Mouse (Mus musculus) effector memory CD4-positive, alpha-beta T cell, adult 7 months (primary cell): Measurements from ENCODE around the gene Mtf2. TPM values are rescaled to one million over a fixed set of nuclear protein-coding genes. Genes with fewer than 3 reads are reported as not detected.

ENCODE experiments used
- polyA plus RNA-seq: library from polyadenylated mRNA; unstranded; fragments of 100-300 nt; shearing (Covaris generic); gene quantifications from one replicate; pipeline ENCODE4 v1.2.1, GENCODE M21; 2017

Mtf2 gene
- 69.0 TPM for polyA plus RNA-seq

GRCm38 (mm10) chr5:108065465-108066411 lies at the start of gene Mtf2:
Gene Mtf2 (plus strand): TSS chr5:108065674.

GRCm38 (mm10) chr5:108132441-108133243 lies 67.2 kb downstream of the Mtf2 start, which contains the start of the genes Tmed5 and Ccdc18:
Gene Tmed5 (minus strand): TSS chr5:108132620.
Gene Ccdc18 (plus strand): TSS chr5:108132875.

Other genes with a start within 250 kb of the Mtf2 start
- gene Ube2d2b, start 235.6 kb upstream of the Mtf2 start, polyA plus RNA-seq, result 0.45 TPM
- 1.9 TPM for gene Evi5, start 190.6 kb upstream of the Mtf2 start, polyA plus RNA-seq
- gene Rpl5, start 165.2 kb upstream of the Mtf2 start, polyA plus RNA-seq, result 26.6 TPM
- 79.0 TPM for gene Fam69a, start 78.6 kb upstream of the Mtf2 start, polyA plus RNA-seq
- 101 TPM for gene Tmed5, start 66.9 kb downstream of the Mtf2 start, polyA plus RNA-seq
- 0.34 TPM for gene Ccdc18, start 67.2 kb downstream of the Mtf2 start, polyA plus RNA-seq
- 35.5 TPM for gene Dr1, start 203.2 kb downstream of the Mtf2 start, polyA plus RNA-seq
- gene Pigg, start 246.9 kb downstream of the Mtf2 start, polyA plus RNA-seq, result 2.8 TPM